Mouse (Mus musculus) neural tube, embryonic 12.5 days (tissue): ENCODE measurements around the gene Tgfb2. TPM values are rescaled to one million over a fixed set of nuclear protein-coding genes. Genes with fewer than 3 reads are reported as not detected.

Source experiments
- ATAC-seq: fragments of 200-750 bp; cut with Nextera tagmentation; 2 replicates; pipeline ENCODE4 v1.8.0; 2017; ENCODE audit warnings: low read depth, mild to moderate bottlenecking, moderate TSS enrichment, moderate library complexity; ENCODE audit not compliant: low FRiP score
- H3K27ac ChIP-seq: fragments of 300-500 bp; sonication (generic); 2 replicates; pipeline ENCODE4 v1.5.1; 2016
- H3K27me3 ChIP-seq: fragments of 300-500 bp; sonication (generic); replicated peaks from 2 replicates; pipeline ENCODE4 v1.6.1; 2016; ENCODE audit warnings: mild to moderate bottlenecking
- H3K36me3 ChIP-seq: fragments of 300-500 bp; sonication (generic); 2 replicates; pipeline ENCODE4 v1.6.1; 2016; ENCODE audit warnings: mild to moderate bottlenecking
- H3K4me1 ChIP-seq: fragments of 300-500 bp; sonication (generic); 2 replicates; pipeline ENCODE4 v1.6.1; 2016
- H3K4me2 ChIP-seq: fragments of 300-500 bp; sonication (generic); replicated peaks from 2 replicates; pipeline ENCODE4 v1.6.1; 2016; ENCODE audit warnings: mild to moderate bottlenecking
- H3K4me3 ChIP-seq: fragments of 300-500 bp; sonication (generic); 2 replicates; pipeline ENCODE4 v1.5.1; 2016
- H3K9ac ChIP-seq: fragments of 300-500 bp; sonication (generic); 2 replicates; pipeline ENCODE4 v1.6.1; 2016; ENCODE audit warnings: mild to moderate bottlenecking
- H3K9me3 ChIP-seq: fragments of 300-500 bp; sonication (generic); 2 replicates; pipeline ENCODE4 v1.6.1; 2016; ENCODE audit warnings: mild to moderate bottlenecking
- WGBS: fragments of 180-500 bp; shearing (Covaris S2); methylation state at CpG from one replicate; pipeline ENCODE4 v1.1.7; 2016; 5-methylcytosine and 5-hydroxymethylcytosine counted together
- polyA plus RNA-seq: library from polyadenylated mRNA; unstranded; fragments of >200 nt; fragmentation: Nextera tagmentation; extraction: Ambion mirVana; gene quantifications from 2 replicates; pipeline ENCODE4 v1.2.1, GENCODE M21; 2016

The Tgfb2 gene
- polyA plus RNA-seq, 1 experiment from 2014 or later = 27.6 TPM

GRCm38 (mm10) chr1:186698583-186699338 is 7.0 kb downstream of the Tgfb2 start:
- peaks cover 6% of the 10 kb centered on the region; the same call in 1 of the 2 replicates for H3K4me1 ChIP-seq
- no peak overlapping the region for H3K9ac ChIP-seq
- H3K36me3 ChIP-seq = no peaks in the 10 kb centered on the region
- WGBS = 78% methylated on average over 15 of the region's 15 CpGs
- no peak overlapping the region for H3K4me2 ChIP-seq
- no peaks in the 10 kb centered on the region for H3K9me3 ChIP-seq
- ATAC-seq = no peak
- H3K27ac ChIP-seq = no peak overlapping the region
- no peaks in the 10 kb centered on the region for H3K27me3 ChIP-seq
- H3K4me3 ChIP-seq = no peak overlapping the region

GRCm38 (mm10) chr1:186696231-186696630 is 9.6 kb downstream of the Tgfb2 start:
- Histone ChIP-seq H3K27me3 (no peaks in the 10 kb centered on the region), H3K4me1 (no peaks in the 10 kb centered on the region), H3K9ac (no peak overlapping the region), H3K36me3 (no peaks in the 10 kb centered on the region), H3K4me3 (no peak overlapping the region), H3K4me2 (no peak overlapping the region), H3K9me3 (no peaks in the 10 kb centered on the region), H3K27ac (no peak overlapping the region)
- 91% methylated on average over 9 of the region's 9 CpGs for WGBS
- no peak for ATAC-seq

- no peak for ATAC-seq
- Histone ChIP-seq H3K4me3 (no peak overlapping the region), H3K9ac (no peak overlapping the region), H3K36me3 (no peaks in the 10 kb centered on the region), H3K27me3 (no peaks in the 10 kb centered on the region), H3K4me1 (no peaks in the 10 kb centered on the region), H3K4me2 (no peak overlapping the region), H3K9me3 (no peaks in the 10 kb centered on the region), H3K27ac (no peak overlapping the region)
- 86% methylated on average over 4 of the region's 4 CpGs for WGBS
These were observed 10.4 kb downstream of the Tgfb2 start for GRCm38 (mm10) chr1:186695361-186695760.

GRCm38 (mm10) chr1:186692370-186692769 is 13.4 kb downstream of the Tgfb2 start:
- H3K4me2 ChIP-seq = no peak overlapping the region
- H3K36me3 ChIP-seq = no peaks in the 10 kb centered on the region
- no peak overlapping the region for H3K27ac ChIP-seq
- H3K4me1 ChIP-seq = no peaks in the 10 kb centered on the region
- H3K9me3 ChIP-seq = no peaks in the 10 kb centered on the region
- no peaks in the 10 kb centered on the region for H3K27me3 ChIP-seq
- H3K9ac ChIP-seq = no peak overlapping the region
- no peak for ATAC-seq
- 82% methylated on average over 4 of the region's 4 CpGs for WGBS
- no peak overlapping the region for H3K4me3 ChIP-seq

GRCm38 (mm10) chr1:186691708-186692107 is 14.1 kb downstream of the Tgfb2 start:
- no peak overlapping the region for H3K9ac ChIP-seq
- no peak overlapping the region for H3K27ac ChIP-seq
- 83% methylated on average over 9 of the region's 9 CpGs for WGBS
- no peaks in the 10 kb centered on the region for H3K9me3 ChIP-seq
- H3K4me2 ChIP-seq = no peak overlapping the region
- H3K4me3 ChIP-seq = no peak overlapping the region
- no peaks in the 10 kb centered on the region for H3K36me3 ChIP-seq
- no peaks in the 10 kb centered on the region for H3K4me1 ChIP-seq
- no peaks in the 10 kb centered on the region for H3K27me3 ChIP-seq
- ATAC-seq = no peak

GRCm38 (mm10) chr1:186684041-186684440 is 21.7 kb downstream of the Tgfb2 start:
- H3K4me3 ChIP-seq = no peak overlapping the region
- H3K9me3 ChIP-seq = no peaks in the 10 kb centered on the region
- no peak overlapping the region for H3K9ac ChIP-seq
- no peak overlapping the region for H3K4me2 ChIP-seq
- ATAC-seq = no peak
- no peaks in the 10 kb centered on the region for H3K27me3 ChIP-seq
- H3K36me3 ChIP-seq = no peaks in the 10 kb centered on the region
- 89% methylated on average over 3 of the region's 3 CpGs for WGBS
- no peak overlapping the region for H3K27ac ChIP-seq
- H3K4me1 ChIP-seq = 0 out of 2 replicates have a peak, but pooled peaks cover 3% of the 10 kb centered on the region

- H3K4me3 ChIP-seq = no peak overlapping the region
- 0 out of 2 replicates have a peak overlapping the region, but pooled peaks have one; percentile 2 for H3K4me2 ChIP-seq
- no peaks in the 10 kb centered on the region for H3K27me3 ChIP-seq
- H3K27ac ChIP-seq = no peak overlapping the region
- no peaks in the 10 kb centered on the region for H3K36me3 ChIP-seq
- no peaks in the 10 kb centered on the region for H3K9me3 ChIP-seq
- 27% methylated on average over 7 of the region's 7 CpGs for WGBS
- ATAC-seq = no peak
- no peak overlapping the region for H3K9ac ChIP-seq
- H3K4me1 ChIP-seq = 0 out of 2 replicates have a peak, but pooled peaks cover 3% of the 10 kb centered on the region
These were observed 23.2 kb downstream of the Tgfb2 start for GRCm38 (mm10) chr1:186682606-186683005.

- Histone ChIP-seq H3K4me1 (peaks cover 9% of the 10 kb centered on the region; the same call in 1 of the 2 replicates), H3K9ac (no peak overlapping the region), H3K27me3 (no peaks in the 10 kb centered on the region), H3K36me3 (no peaks in the 10 kb centered on the region), H3K9me3 (no peaks in the 10 kb centered on the region), H3K4me2 (no peak overlapping the region), H3K4me3 (no peak overlapping the region), H3K27ac (no peak overlapping the region)
- 93% methylated on average over 11 of the region's 12 CpGs for WGBS
- ATAC-seq = no peak
These were observed 28.2 kb downstream of the Tgfb2 start for GRCm38 (mm10) chr1:186677614-186678013.

GRCm38 (mm10) chr1:186676199-186676598 is 29.6 kb downstream of the Tgfb2 start:
- H3K4me3 ChIP-seq = no peak overlapping the region
- 71% methylated on average over 5 of the region's 5 CpGs for WGBS
- no peak overlapping the region for H3K9ac ChIP-seq
- H3K4me1 ChIP-seq = peaks cover 9% of the 10 kb centered on the region; the same call in 1 of the 2 replicates
- ATAC-seq = no peak
- H3K36me3 ChIP-seq = no peaks in the 10 kb centered on the region
- no peaks in the 10 kb centered on the region for H3K27me3 ChIP-seq
- H3K27ac ChIP-seq = no peak overlapping the region
- no peak overlapping the region for H3K4me2 ChIP-seq
- no peaks in the 10 kb centered on the region for H3K9me3 ChIP-seq

GRCm38 (mm10) chr1:186675263-186675662 is 30.5 kb downstream of the Tgfb2 start:
- ATAC-seq = no peak

GRCm38 (mm10) chr1:186674621-186675020 is 31.2 kb downstream of the Tgfb2 start:
- H3K36me3 ChIP-seq = no peaks in the 10 kb centered on the region
- no peak for ATAC-seq
- H3K9me3 ChIP-seq = no peaks in the 10 kb centered on the region
- H3K27ac ChIP-seq = no peak overlapping the region
- H3K4me3 ChIP-seq = no peak overlapping the region
- no peaks in the 10 kb centered on the region for H3K27me3 ChIP-seq
- no peak overlapping the region for H3K4me2 ChIP-seq
- WGBS = 91% methylated on average over 3 of the region's 3 CpGs
- H3K4me1 ChIP-seq = peaks cover 9% of the 10 kb centered on the region; the same call in 1 of the 2 replicates
- H3K9ac ChIP-seq = no peak overlapping the region

More at GRCm38 (mm10) chr1:186675263-186675662, 30.5 kb downstream of the Tgfb2 start:
- Histone ChIP-seq H3K27ac (no peak overlapping the region), H3K4me1 (peaks cover 9% of the 10 kb centered on the region; the same call in 1 of the 2 replicates), H3K36me3 (no peaks in the 10 kb centered on the region), H3K27me3 (no peaks in the 10 kb centered on the region), H3K9ac (no peak overlapping the region), H3K4me3 (no peak overlapping the region), H3K4me2 (no peak overlapping the region), H3K9me3 (no peaks in the 10 kb centered on the region)
- WGBS = 83% methylated on average over 6 of the region's 6 CpGs

- Histone ChIP-seq H3K27me3 (no peaks in the 10 kb centered on the region), H3K9me3 (no peaks in the 10 kb centered on the region), H3K27ac (no peak overlapping the region), H3K4me3 (no peak overlapping the region), H3K36me3 (no peaks in the 10 kb centered on the region), H3K4me1 (peaks cover 9% of the 10 kb centered on the region; the same call in 1 of the 2 replicates), H3K9ac (no peak overlapping the region), H3K4me2 (no peak overlapping the region)
- 58% methylated on average over 4 of the region's 4 CpGs for WGBS
- no peak for ATAC-seq
These were observed 32.6 kb downstream of the Tgfb2 start for GRCm38 (mm10) chr1:186673166-186673565.

- ATAC-seq = no peak
- Histone ChIP-seq H3K4me1 (no peaks in the 10 kb centered on the region), H3K27ac (no peak overlapping the region), H3K9me3 (no peaks in the 10 kb centered on the region), H3K36me3 (no peaks in the 10 kb centered on the region), H3K27me3 (no peaks in the 10 kb centered on the region), H3K9ac (no peak overlapping the region), H3K4me2 (no peak overlapping the region), H3K4me3 (no peak overlapping the region)
- WGBS = 89% methylated on average over 11 of the region's 11 CpGs
These were observed 42.4 kb downstream of the Tgfb2 start for GRCm38 (mm10) chr1:186663412-186663811.
